Mouse (Mus musculus): ENCODE data around the gene Higd1c.

DNA sequence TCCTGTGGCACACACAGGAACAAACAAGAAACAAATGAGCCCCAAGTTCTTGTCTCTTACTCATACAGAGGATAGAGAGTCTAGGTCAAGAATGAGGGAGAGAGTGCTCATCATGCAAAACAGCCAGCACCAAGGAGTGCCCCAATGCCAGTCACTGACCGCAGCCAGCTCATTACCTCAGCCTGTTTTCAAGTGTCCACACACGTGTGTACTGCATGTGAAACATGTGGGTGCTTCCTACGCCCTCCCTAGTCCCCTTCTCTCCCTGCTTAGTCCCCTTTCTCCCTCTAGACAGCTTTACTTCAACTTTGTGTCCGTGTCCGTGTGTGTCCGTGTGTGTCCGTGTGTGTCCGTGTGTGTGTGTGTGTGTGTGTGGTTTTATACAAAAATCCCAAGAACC lies 15.3 kb downstream of the Higd1c start:
- TF ChIP-seq POLR2A (IDR thresholded peaks at IDR 0.05; ENCODE audit: control insufficient read depth, low read depth, low read length) (no peak), CTCF (IDR thresholded peaks at IDR 0.05; ENCODE audit: control insufficient read depth, insufficient read depth, insufficient replicate concordance, low read depth, low read length) (no peak)

Data from testis, adult 2 months (tissue).